Comparison of ENCODE assay signal across 21 mouse cellular contexts in genomic region chr19:54399651-54400050, GRCm38 (mm10).
DNase-seq lines count a peak whose midpoint lies in the region; ATAC-seq and TF ChIP-seq lines count a peak whose summit lies in the region.
"Had no signal": no experiment of that assay in that cellular context is flagged by ENCODE, and none has a peak within 500 bp of the region (broad histone marks: within the 10 kb centered on the region; RNA-seq: fewer than 3 reads in every experiment).

No protein-coding gene starts in this region.

- 69% methylated on average over 7 of the region's 7 CpGs for WGBS in hindbrain, embryonic 10.5 days
- 52% methylated on average over 7 of the region's 7 CpGs for WGBS in hindbrain, embryonic 13.5 days
- WGBS in lung, embryonic 14.5 days, result 13% methylated on average over 7 of the region's 7 CpGs
- WGBS in lung, adult 2 months, result 36% methylated on average over 7 of the region's 7 CpGs

- no peak for TF ChIP-seq POLR2A in lung, adult 2 months (IDR thresholded peaks at IDR 0.05; ENCODE audit: borderline replicate concordance, extremely low read depth, low read depth, low read length)

- no peak overlapping the region for H3K4me3 ChIP-seq in hindbrain, embryonic 10.5 days
- H3K4me3 ChIP-seq in hindbrain, embryonic 13.5 days, result no peak overlapping the region
- H3K4me3 ChIP-seq in lung, embryonic 14.5 days (ENCODE audit: low read depth, low read length), result no peak overlapping the region
- H3K4me3 ChIP-seq in lung, adult 2 months (replicated peaks; ENCODE audit: extremely low read depth, low read depth, low read length), result no peak overlapping the region
- H3K4me3 ChIP-seq: embryonic facial prominence, embryonic 15.5 days; left cerebral cortex, adult 2 months; limb, embryonic 15.5 days; midbrain, embryonic 13.5 days had no signal

- no peak overlapping the region for H3K4me2 ChIP-seq in hindbrain, embryonic 13.5 days
- no peak overlapping the region for H3K4me2 ChIP-seq in lung, embryonic 14.5 days
- H3K4me2 ChIP-seq: embryonic facial prominence, embryonic 15.5 days; heart, embryonic 11.5 days; limb, embryonic 15.5 days; midbrain, embryonic 13.5 days had no signal

- H3K27ac ChIP-seq in hindbrain, embryonic 10.5 days, result no peak overlapping the region
- H3K27ac ChIP-seq in hindbrain, embryonic 13.5 days, result no peak overlapping the region
- H3K27ac ChIP-seq in lung, embryonic 14.5 days (ENCODE audit: low read depth), result no peak overlapping the region
- H3K27ac ChIP-seq: embryonic facial prominence, embryonic 15.5 days; left cerebral cortex, adult 2 months; limb, embryonic 15.5 days; liver, embryonic 14.5 days; midbrain, embryonic 13.5 days had no signal

- H3K9ac ChIP-seq in hindbrain, embryonic 13.5 days, result no peak overlapping the region
- H3K9ac ChIP-seq in lung, embryonic 14.5 days, result no peak overlapping the region
- H3K9ac ChIP-seq: embryonic facial prominence, embryonic 15.5 days; limb, embryonic 15.5 days; liver, embryonic 14.5 days; midbrain, embryonic 13.5 days had no signal

- H3K9me3 ChIP-seq in hindbrain, embryonic 10.5 days, result no peaks in the 10 kb centered on the region
- no peaks in the 10 kb centered on the region for H3K9me3 ChIP-seq in hindbrain, embryonic 13.5 days
- H3K9me3 ChIP-seq in lung, embryonic 14.5 days (ENCODE audit: low read depth, low read length), result no peaks in the 10 kb centered on the region
- H3K9me3 ChIP-seq: embryonic facial prominence, embryonic 15.5 days; limb, embryonic 15.5 days; midbrain, embryonic 13.5 days had no signal

- peak; percentile 27 for DNase-seq in hindbrain, embryonic 10.5 days (ENCODE audit: low spot score)
- peak; percentile 61 for DNase-seq in lung, embryonic 14.5 days
- no peak for DNase-seq in lung, adult 2 months
- DNase-seq in embryo, embryonic 10 days (ENCODE audit: low spot score), result peak; percentile 35
- DNase-seq in mesoderm, embryonic 11.5 days (ENCODE audit: low read depth, low spot score), result peak; percentile 55
- DNase-seq: cerebellum, adult 18-20 months; cerebellum, postnatal 14 days; kidney, adult 8-10 months; lung, postnatal 14 days; thymus, adult 18-20 months; thymus, postnatal 4 days had no signal

- no peak for ATAC-seq in hindbrain, embryonic 13.5 days (ENCODE audit: low FRiP score)
- ATAC-seq in lung, embryonic 14.5 days (ENCODE audit: insufficient read depth), result peak; percentile 68; the same call in 1 of the 2 replicates
- no peak for ATAC-seq in inflammation-experienced regulatory T-cells, adult 6 months
- ATAC-seq: CD4-positive, CD25-positive, alpha-beta regulatory T cell, adult 4 months; forebrain, embryonic 14.5 days; midbrain, embryonic 13.5 days had no signal

- H3K27me3 ChIP-seq in hindbrain, embryonic 10.5 days (ENCODE audit: insufficient read depth, poor library complexity, severe bottlenecking), result no peaks in the 10 kb centered on the region
- no peaks in the 10 kb centered on the region for H3K27me3 ChIP-seq in hindbrain, embryonic 13.5 days
- H3K27me3 ChIP-seq in lung, embryonic 14.5 days (ENCODE audit: insufficient read depth, low read length), result no peaks in the 10 kb centered on the region
- H3K27me3 ChIP-seq: embryonic facial prominence, embryonic 15.5 days; limb, embryonic 15.5 days; midbrain, embryonic 13.5 days had no signal

- peak; percentile 9; the same call in 1 of the 2 replicates for TF ChIP-seq CTCF in lung, embryonic 14.5 days (IDR thresholded peaks at IDR 0.05; ENCODE audit: low read depth)
- TF ChIP-seq CTCF in lung, adult 2 months (IDR thresholded peaks at IDR 0.05; ENCODE audit: insufficient read depth, low read length), result no peak

- no peaks in the 10 kb centered on the region for H3K36me3 ChIP-seq in hindbrain, embryonic 10.5 days
- H3K36me3 ChIP-seq in hindbrain, embryonic 13.5 days, result no peaks in the 10 kb centered on the region
- no peaks in the 10 kb centered on the region for H3K36me3 ChIP-seq in lung, embryonic 14.5 days (ENCODE audit: insufficient read depth)
- H3K36me3 ChIP-seq: embryonic facial prominence, embryonic 15.5 days; limb, embryonic 15.5 days; midbrain, embryonic 13.5 days had no signal

- H3K4me1 ChIP-seq in hindbrain, embryonic 10.5 days (replicated peaks), result no peaks in the 10 kb centered on the region
- H3K4me1 ChIP-seq in hindbrain, embryonic 13.5 days (replicated peaks), result 0 out of 2 replicates have a peak, but pooled peaks cover 6% of the 10 kb centered on the region
- H3K4me1 ChIP-seq in lung, embryonic 14.5 days (ENCODE audit: insufficient read depth), result no peaks in the 10 kb centered on the region
- no peaks in the 10 kb centered on the region; the same call in 1 of the 2 replicates for H3K4me1 ChIP-seq in lung, adult 2 months (ENCODE audit: control insufficient read depth, insufficient read depth, low read length)
- H3K4me1 ChIP-seq: embryonic facial prominence, embryonic 15.5 days; limb, embryonic 15.5 days; midbrain, embryonic 13.5 days had no signal
